Mouse (Mus musculus) myocyte (in vitro differentiated cells): ENCODE measurements around the gene I0C0044D17Rik.

ENCODE experiments used
- E2F4 ChIP-seq: IDR thresholded peaks from one replicate; pipeline ENCODE4 v1.6.1; 2011; ENCODE audit warnings: mild to moderate bottlenecking, control low read depth, moderate library complexity; ENCODE audit not compliant: insufficient read depth
- MAX ChIP-seq: IDR thresholded peaks from one replicate; pipeline ENCODE4 v1.6.1; 2011; ENCODE audit warnings: low read depth, mild to moderate bottlenecking, control low read depth
- MYOD1 ChIP-seq, 3 experiments: IDR thresholded peaks; one replicate each; pipeline ENCODE4 v1.6.1; 2011; ENCODE audit warnings: control low read depth in 2 of 3, low read depth in 2 of 3, mild to moderate bottlenecking in 2 of 3, moderate library complexity in 1 of 3; ENCODE audit not compliant: insufficient read length in 2 of 3, control insufficient read depth in 1 of 3
- MYOG ChIP-seq, 3 experiments: IDR thresholded peaks; one replicate each; pipeline ENCODE4 v1.6.1; 2011; ENCODE audit warnings: control low read depth in 2 of 3, low read depth in 2 of 3, mild to moderate bottlenecking in 2 of 3; ENCODE audit not compliant: insufficient read length in 2 of 3, control insufficient read depth in 1 of 3, insufficient read depth in 1 of 3
- POLR2A ChIP-seq: IDR thresholded peaks from one replicate; pipeline ENCODE4 v1.6.1; 2011; ENCODE audit warnings: low read depth, mild to moderate bottlenecking, control low read depth, moderate library complexity; ENCODE audit not compliant: insufficient read length
- POLR2AphosphoS2 ChIP-seq: IDR thresholded peaks from one replicate; pipeline ENCODE4 v1.6.1; 2011; ENCODE audit warnings: low read depth, control low read depth; ENCODE audit not compliant: insufficient read length
- TCF12 ChIP-seq: IDR thresholded peaks from one replicate; pipeline ENCODE4 v1.6.1; 2011; ENCODE audit warnings: mild to moderate bottlenecking, control low read depth; ENCODE audit not compliant: poor library complexity, insufficient read depth, severe bottlenecking
- USF1 ChIP-seq: IDR thresholded peaks from one replicate; pipeline ENCODE4 v1.6.1; 2011; ENCODE audit warnings: low read depth, mild to moderate bottlenecking, control low read depth, moderate library complexity

- TF ChIP-seq POLR2A (no peak), E2F4 (no peak), USF1 (no peak), TCF12 (no peak), POLR2AphosphoS2 (no peak), MYOD1 (IDR thresholded peaks at IDR 0.05; ENCODE audit: control insufficient read depth in 1 of 3, insufficient read length in 2 of 3, low read depth in 2 of 3) (no peak), MAX (no peak), MYOG (IDR thresholded peaks at IDR 0.05; ENCODE audit: control insufficient read depth in 1 of 3, insufficient read depth in 1 of 3, insufficient read length in 2 of 3, low read depth in 2 of 3) (no peak)
Observed at GRCm38 (mm10) chr4:98838913-98839312, 15.3 kb upstream of the I0C0044D17Rik start.
